Mouse (Mus musculus) heart, adult 18-20 months (tissue): Measurements from ENCODE around the gene P2rx7. TPM values are rescaled to one million over a fixed set of nuclear protein-coding genes. Genes with fewer than 3 reads are reported as not detected.
"Not testable (repeated sequence)": the region's sequence is repeated elsewhere in the genome, so short reads cannot be mapped to it uniquely, and the experiment has no call there.

Source experiments
- DNase-seq, 2 experiments: peaks; one replicate each; pipeline ENCODE4 v3.0.0; 2021 to 2022; ENCODE audit warnings: mixed read lengths in 1 of 2
- total RNA-seq, 2 experiments: library from RNA; stranded (reverse); gene quantifications; 2 replicates each; pipeline ENCODE4 v1.2.3; 2021

The P2rx7 gene
- total RNA-seq, 2 experiments from 2014 or later, result 2.9 to 3.1 TPM

DNA sequence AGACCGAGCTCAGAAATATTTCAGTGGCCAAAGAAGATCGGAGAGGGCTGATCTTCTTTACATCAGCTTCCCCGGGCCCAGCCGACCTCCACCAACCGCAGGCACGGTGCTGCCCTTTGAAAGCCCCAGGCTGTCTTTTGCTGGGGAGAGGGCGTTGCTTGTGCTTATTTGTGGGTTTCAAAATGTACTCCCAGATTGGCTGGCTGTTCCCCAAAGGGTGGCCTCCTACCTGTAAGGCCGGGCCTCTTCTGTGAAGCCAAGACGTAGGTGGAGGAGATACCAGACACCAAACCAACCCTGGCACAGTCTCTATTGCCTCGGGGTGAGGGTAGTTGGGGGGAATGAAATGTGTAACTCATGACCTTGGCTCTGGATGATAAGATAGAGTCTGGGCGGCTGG is 2.3 kb downstream of the P2rx7 start:
- DNase-seq, result no peak

DNA sequence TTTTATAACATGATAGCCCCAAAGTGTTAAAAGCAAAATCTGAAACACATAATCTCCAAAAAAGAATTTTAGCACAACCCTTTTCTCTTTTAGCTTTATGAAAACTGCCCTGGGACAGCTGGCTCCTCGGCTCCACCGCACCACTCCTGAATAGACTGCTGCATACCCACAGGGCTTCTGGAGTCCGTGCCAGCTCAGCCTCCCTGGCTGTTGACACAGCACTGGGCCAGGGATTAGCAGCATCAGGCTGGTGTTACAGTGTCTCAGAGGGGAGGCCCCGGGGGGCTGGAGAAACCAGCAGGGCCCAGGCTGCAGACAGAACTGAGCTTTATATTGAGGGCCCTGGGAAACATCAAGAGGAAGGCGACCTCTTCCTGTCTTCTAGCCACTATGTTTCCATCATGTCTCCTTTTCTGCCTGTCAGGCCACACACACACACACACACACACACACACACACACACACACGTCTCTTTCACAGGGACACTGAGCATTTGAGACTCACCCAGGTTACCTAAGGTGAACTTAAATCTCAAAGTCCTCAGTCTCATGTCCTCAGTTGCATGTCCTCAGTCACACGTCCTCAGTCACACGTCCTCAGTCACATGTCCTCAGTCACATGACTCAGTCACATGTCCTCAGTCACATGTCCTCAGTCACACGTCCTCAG is 3.7 kb downstream of the P2rx7 start:
- no peak for DNase-seq

DNA sequence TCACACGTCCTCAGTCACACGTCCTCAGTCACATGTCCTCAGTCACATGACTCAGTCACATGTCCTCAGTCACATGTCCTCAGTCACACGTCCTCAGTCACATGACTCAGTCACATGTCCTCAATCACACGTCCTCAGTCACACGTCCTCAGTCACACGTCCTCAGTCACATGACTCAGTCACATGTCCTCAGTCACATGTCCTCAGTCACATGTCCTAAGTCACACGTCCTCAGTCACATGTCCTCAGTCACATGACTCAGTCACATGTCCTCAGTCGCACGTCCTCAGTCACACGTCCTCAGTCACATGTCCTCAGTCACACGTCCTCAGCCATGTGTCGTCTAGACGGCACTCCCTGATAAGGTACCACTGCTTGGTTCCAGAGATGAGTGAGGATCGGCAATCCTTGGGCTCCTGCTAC is 4.3 kb downstream of the P2rx7 start:
- not testable (repeated sequence) for DNase-seq

DNA sequence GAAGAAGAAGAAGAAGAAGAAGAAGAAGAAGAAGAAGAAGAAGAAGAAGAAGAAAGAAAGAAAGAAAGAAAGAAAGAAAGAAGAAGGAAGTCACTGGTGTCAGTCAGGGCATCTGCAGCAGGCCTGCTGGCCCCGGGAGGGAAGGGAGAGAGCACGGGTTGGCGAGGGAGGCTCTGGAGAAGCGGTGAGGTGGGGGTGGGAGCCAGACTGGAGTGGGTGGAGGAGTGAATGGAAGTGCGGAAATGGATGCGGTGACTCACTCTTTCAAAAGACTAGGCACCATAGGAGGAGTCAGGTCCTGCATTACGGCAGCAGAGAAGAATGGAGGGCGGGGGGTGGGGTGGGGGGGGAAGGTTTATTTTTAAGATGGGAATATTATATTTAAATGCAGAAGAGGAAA is 5.6 kb downstream of the P2rx7 start:
- peak in 1 of 2 experiments; percentile 42 for DNase-seq

DNA sequence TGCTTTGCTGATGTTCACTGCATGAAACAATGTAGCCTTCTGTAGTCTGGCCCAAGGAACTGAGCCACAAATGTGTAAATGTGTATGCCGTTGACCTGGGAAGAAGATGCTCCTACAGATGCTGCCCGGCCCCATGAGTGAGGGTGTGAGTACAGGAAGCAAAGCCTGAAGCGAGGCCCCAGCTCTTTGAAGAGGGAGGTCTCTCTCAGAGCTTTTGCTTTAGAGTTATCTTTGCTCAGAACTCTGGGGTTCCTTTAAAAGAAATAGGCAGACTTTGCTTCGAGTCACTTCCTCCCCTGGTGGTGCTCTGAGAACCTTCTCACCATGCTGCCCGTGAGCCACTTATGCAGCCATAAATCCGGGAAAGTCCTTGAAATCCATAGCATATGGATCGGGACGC is 6.4 kb downstream of the P2rx7 start:
- DNase-seq, result no peak

DNA sequence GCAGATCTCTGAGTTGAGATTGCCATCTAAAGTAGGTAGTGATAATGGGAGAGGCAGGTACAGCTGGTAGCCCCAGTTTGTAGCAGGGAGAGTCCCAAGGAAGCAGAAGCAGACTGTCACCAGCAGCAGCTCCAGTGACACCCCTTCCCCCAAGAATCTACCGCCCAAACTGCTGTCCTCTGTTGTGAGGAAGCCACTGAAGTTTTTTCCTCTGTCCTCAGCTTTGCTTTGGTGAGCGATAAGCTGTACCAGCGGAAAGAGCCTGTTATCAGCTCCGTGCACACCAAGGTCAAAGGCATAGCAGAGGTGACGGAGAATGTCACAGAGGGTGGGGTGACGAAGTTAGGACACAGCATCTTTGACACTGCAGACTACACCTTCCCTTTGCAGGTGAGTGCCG is 8.8 kb downstream of the P2rx7 start:
- DNase-seq, result peak; percentile 42 to 48

DNA sequence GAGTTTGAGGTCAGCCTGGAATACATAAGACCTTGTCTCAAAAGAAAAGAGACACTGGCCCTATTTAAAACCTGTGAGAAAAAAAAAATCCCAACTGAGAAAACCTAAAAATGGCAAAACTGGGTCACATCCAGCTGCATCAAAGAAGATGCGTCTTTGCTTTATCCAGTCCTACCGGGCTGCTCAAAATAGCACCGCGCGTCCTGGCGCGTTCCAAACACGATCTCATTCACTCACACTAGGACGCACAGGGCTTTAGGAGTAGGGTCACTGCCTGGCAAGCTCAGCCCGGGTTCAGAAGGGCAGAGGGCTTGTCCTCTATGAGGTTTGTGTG is 9.4 kb downstream of the P2rx7 start:
- peak in 1 of 2 experiments; percentile 28 for DNase-seq

DNA sequence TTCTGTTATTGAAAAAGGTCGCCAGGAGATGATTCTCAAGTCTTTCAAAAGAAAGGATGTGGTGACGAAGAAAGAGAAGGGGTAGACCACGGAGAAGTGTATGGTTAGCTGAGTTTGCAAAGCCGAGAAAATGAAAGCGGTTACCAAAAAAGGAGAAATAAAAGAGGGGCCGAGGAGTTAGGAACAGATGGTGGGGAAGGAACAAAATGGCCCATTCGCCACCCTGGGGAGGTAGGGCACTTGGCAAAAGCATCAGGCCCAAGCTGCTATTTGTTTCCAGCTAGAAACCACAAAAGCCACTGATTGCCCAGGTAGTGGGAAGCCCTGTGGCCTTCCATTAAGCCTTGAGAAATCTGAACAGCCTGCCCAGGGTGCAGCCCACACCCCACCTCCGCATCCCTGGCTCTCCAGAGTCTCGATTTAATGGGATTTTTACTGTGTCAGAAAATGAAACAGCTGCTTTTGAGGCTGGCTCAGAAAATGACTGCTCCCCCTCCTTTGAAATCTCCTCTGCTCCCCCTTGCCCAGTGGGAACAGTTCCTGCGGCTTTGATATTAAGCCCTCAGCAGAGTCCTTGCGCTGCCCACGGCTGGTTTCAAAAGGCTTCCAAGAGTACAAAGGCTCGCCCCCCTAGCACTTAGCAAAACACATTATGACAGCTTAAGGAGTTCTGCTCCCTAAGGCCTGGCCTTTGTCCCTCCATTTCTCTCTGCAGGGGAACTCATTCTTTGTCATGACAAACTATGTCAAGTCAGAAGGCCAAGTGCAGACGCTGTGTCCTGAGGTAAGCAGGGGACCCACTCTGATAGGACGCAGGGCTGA is 9.9 kb downstream of the P2rx7 start:
- DNase-seq, result peak; percentile 34 to 35

DNA sequence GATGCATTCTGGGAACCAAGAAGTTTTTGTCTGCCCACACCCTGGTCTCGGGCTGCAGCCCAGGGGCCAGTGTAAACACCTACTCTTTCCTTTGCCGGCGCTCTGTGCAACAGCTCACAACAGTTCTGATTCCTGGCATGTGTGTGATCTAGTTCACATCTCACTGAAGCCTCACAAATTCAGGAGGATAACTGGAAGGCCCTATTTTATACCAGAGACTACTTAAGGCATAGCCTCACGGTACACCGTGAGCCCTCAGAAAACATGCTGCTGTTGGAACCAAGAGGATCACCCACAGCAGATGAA is 10.5 kb downstream of the P2rx7 start:
- no peak for DNase-seq

DNA sequence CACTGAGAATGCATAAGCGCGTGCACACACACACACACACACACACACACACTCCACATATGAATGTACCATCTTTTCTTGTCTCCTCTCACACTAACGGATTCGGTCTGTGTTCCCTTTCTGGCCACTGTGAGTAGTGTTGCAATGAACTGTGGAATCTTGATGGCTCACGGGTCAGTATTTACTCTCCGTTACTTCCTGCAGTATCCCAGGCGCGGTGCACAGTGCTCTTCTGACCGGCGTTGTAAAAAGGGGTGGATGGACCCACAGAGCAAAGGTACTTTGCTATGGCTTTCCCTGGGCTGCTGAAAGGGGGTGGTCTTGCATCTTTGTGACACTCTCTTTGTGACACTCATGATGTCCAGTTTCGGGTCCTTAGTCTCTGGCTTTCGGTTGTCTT is 13.1 kb downstream of the P2rx7 start:
- DNase-seq, result no peak

DNA sequence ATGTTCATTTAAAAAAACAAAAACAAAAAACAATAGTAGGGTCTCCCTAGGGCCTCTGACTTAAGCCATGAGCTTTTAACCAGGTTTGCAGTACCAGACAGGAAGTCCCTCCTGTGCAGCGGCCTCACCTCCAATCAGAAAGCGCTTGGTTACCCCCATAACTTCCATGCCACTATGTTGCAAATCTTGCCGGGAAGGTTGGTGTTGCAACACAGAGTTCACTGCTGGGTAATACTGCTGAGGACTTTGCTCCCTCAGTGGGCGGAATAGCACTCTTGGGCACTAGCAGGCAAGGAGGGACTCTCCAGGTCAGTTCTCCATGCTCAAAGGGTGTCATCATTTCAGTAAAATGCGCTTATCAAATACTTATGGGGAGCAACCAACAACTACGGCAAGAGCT is 18.8 kb downstream of the P2rx7 start:
- DNase-seq, result no peak

DNA sequence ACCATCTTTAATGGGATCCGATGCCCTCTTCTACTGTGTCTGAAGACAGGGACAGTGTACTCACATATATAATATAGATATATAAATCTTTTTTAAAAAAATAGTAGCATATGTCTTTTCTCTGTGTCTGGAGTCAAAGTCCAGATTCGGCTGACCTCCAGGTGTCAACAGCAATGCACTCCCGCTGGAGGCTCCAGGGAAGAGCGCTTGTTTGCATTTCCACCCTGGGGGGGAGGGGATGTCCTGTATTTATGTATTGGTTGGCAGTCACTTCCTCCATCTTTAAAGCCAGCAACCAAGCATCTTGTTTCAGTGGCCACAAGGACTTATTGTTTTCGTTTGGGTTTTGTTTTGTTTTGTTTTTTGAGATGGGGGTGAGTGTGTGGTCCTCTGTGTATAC is 21.3 kb downstream of the P2rx7 start:
- DNase-seq, result no peak

DNA sequence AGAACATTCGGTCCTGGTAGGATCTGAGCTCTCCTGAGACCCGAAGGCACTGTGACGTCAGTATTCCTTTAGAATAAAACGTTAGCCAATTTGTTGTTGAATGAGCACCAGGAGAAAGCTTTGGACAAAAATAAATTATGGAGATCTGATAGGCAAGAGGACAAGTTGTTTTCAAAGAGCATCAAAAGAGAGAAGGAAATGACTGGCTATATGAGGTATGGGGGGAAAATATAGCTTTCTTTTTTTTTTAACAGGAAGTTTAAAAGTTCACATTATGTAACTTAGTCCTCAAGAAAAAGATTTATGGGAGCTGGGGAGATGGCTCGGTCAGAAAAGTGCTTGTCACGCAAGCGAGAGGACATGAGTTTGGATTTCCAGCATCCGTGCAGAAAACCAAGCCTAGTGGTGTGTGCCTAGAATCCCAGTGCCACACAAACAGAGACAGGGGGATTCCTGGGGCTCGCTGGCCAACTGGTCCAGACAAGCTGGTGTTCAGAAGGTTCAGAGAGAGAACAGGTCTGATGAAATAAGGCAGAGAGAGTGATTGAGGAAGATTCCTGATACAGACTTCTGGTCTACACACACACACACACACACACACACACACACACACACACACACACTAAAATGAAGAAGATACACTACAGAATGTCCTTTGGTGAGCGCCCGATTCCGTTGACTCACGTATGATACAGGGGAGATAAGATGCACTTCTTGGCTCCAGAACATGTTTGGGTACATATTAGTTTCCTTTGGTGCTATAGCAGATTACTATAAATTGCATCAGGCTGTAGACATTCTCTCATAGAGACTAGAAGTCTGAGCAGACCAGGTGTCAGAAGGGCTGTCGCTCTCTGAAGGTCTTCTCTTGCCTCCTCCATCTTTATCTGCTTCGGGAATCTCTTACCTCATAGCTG is 25.5 kb downstream of the P2rx7 start:
- no peak for DNase-seq

DNA sequence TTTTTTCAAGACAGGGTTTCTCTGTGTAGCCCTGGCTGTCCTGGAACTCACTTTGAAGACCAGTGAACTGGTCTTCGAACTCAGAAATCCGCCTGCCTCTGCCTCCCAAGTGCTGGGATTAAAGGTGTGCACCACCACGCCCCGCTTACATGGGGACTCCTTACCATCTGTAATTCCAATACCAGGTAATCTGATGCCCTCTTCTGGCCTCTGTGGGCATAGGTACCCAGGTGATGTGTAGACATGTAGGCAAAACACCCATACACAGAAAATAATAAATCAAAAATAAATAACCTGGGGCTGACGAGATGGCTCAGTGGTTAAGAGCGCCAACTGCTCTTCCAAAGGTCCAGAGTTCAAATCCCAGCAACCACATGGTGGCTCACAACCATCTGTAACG is 27.9 kb downstream of the P2rx7 start:
- peak in 1 of 2 experiments; percentile 30 for DNase-seq

DNA sequence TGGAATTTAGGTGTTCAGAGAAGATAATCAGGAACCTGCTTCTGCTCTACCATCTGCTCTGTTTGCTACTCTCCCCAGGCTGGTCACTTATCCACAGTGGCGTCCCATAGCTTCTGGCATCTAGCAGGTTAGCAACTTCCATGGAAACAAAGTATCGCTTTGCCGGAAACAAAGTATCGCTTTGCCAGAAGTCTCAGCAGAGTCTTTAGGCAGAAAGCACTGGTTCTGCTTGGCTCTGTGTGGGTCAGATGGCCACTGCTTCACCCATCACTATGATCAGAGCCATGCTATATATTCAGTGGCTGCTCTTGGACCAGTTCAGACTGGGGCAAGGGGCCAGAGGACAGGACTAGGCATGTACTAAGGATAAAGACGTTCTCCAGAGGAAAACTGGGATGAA is 28.6 kb downstream of the P2rx7 start:
- DNase-seq, result no peak

DNA sequence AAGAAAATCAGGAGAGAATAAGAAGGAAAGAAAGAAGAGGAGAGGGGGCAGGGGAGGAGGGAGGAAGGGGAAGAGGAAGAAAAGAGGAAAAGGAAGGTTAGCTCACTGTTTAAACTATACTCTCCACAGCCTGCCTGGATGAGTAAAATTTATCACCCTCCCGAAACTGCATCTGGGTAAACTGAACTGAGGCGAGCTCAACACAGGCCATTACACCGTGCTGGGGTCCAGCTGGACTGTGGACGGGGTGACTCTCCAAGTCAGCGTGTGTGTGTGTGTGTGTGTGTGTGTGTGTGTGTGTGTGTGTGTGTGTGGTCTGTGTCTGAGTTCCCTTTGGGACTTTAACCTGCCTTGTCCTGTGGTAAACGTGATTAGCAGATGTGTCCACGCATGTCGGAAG is 32.3 kb downstream of the P2rx7 start:
- DNase-seq, result no peak

DNA sequence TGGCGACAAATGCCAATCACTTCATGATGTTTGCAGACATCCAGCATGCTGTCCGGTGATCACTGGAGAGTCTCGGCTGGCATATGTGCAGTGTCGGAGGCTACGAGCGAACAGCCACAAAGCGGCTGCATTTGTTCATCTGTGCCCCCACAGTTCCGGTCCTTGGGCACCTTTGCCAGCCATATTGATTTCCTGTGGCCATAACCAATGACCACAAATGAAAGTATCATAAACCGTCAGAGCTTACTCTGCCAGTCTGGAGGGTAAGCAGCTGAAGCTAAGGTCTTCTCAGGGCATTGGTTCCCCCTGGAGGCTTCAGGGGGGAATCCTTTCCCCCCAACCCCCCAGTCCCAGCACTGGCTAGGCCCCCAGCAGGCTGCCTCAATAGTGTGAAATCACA is 34.3 kb downstream of the P2rx7 start:
- DNase-seq, result no peak

DNA sequence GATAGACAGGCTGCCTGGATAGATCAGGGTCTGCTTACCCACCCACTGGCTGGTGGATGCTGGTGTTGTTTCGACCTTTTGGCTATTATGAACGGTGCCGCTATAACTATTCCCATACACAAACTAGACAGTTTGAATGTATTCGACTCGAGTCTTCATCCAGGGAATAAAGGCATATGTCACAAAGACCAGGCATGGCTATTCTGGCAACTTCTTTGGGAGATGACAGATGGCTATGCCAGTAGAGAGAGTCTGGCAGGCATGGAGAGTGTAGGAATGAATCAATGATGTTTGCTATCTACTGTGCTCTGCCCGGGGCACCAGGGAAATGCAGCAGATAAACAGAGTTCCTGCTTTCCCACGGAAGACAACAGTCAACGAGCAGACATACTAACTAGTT is 36.2 kb downstream of the P2rx7 start:
- DNase-seq, result no peak

DNA sequence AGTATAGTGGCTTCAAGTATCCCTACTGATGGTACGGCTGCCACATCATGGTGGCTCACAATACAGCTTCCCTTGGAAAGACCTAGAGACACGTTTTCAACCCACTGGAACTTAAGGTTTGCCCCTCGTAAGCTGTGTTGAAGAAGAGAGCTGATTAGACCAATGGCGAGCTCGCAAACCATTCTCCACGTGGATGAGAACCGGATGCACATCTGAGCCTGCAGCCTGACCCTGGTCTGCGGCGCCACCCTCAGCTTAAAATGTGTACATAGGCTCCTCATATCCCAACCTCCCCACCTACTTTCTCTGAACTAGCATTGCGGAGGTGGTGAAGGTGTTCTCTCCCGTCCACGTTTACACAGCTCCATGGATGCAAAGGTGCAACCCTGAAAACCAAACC is 37.6 kb downstream of the P2rx7 start:
- no peak for DNase-seq

DNA sequence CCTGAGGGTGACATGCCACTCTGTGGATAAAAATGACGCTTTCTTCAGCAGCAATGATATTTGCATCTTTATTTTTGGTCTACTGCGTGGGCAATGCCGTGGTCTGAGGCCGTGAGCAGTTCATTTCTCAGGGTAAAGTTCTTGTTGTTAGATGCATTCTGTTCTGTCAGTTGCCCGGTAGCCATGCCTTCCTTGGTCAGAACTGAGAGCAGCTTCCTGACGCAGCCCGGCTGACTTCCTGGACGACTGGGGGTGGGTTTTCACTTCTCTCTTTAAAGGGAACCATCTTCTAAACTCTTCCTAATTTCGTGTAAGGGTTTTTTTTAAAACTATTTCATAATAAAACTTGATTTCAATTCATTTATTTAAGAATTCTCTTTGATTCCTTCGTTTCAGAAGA is 40.2 kb downstream of the P2rx7 start:
- DNase-seq, result peak in 1 of 2 experiments; percentile 42

DNA sequence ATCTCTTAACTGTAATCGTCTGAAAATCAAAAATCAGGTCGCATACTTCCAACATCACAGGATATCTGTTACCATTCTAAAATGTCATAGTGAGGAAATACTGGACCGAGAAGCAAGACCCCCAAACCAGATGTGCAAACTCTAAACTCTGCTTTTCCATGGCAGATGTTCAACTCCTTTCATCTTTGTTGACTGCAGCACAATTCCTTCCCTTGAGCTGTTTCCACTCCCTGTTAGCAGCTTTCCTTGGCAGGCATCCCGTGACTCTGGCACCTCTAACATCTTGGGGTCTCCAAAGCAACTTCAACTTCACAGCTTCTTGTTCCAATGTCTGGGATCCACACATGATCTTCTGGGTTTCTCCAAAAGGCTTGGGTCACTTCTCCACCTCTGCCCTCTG is 43.7 kb downstream of the P2rx7 start:
- DNase-seq, result no peak

DNA sequence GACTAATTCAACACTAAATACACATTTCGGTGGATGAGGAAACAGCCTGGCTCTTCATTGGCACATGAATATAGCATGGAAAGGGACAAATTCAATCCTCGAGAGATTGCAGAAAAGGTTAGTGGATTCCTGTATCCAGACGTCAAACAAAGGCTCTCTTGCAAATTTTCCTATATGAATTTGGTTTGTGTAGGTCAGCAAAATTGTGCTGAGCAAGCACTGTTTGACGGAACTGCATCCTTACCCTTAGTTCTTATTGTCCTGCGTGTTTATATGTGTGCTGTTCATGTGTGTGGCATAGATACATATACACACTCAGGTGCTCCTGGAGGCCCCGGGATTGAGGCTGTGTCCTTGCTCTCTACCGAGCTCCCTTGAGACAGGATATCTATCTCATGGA is 45.4 kb downstream of the P2rx7 start:
- DNase-seq, result no peak

DNA sequence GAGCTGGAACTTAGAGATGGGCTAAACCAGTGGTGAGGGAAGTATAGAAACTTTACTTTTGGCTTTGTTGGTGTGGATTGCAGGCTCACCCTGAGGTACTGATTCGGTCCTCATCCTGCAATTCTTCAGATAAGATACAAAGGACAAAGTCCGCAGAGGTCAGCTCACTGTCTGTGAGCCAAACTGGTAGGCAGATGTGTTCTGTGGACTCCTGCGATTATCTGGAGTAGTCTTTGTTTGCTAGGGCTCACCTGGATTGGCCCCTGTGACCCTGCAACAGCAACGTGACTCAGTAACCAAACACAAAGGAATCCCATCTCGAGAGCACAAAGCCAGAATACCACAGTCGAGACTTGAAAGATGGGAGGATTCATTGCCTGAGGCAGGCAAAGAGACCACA is 46.8 kb downstream of the P2rx7 start:
- no peak for DNase-seq
